Mouse (Mus musculus) cerebellum, postnatal 25 days (tissue): ENCODE data around the gene Rad51c.
A peak's percentile ranks its signal among the peaks of the same experiment; 100 is the strongest.

Experiments
- DNase-seq, 2 experiments: peaks; one replicate each; pipeline ENCODE4 v3.0.0; 2021; ENCODE audit warnings: mixed read lengths in 2 of 2

Rad51c gene

GRCm38 (mm10) chr11:87365120-87365519 lies 39.6 kb downstream of the Rad51c start:
- no peak for DNase-seq

DNA sequence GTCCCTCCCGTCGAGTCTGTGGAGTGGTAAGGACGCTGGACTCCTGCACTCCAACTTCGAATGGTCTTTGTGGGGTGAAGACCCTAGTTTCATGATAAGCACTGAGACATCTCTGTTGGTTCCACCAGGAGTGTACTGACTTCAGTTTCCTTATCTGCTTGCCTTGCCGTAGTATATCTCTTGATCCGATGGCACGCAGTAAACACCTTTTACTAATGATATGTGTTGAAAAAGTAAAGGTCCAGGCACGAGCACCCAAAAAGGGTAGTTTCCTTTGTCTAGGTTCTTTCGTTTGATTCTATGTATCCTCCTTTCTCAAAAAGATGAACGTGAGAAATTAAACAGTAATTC lies 45.5 kb downstream of the Rad51c start:
- DNase-seq = no peak

- peak; percentile 67 to 79 for DNase-seq
Observed at GRCm38 (mm10) chr11:87358331-87359261, 46.2 kb downstream of the Rad51c start, which contains the start of gene Ppm1e. Gene Ppm1e (minus strand): TSS chr11:87359023.

DNA sequence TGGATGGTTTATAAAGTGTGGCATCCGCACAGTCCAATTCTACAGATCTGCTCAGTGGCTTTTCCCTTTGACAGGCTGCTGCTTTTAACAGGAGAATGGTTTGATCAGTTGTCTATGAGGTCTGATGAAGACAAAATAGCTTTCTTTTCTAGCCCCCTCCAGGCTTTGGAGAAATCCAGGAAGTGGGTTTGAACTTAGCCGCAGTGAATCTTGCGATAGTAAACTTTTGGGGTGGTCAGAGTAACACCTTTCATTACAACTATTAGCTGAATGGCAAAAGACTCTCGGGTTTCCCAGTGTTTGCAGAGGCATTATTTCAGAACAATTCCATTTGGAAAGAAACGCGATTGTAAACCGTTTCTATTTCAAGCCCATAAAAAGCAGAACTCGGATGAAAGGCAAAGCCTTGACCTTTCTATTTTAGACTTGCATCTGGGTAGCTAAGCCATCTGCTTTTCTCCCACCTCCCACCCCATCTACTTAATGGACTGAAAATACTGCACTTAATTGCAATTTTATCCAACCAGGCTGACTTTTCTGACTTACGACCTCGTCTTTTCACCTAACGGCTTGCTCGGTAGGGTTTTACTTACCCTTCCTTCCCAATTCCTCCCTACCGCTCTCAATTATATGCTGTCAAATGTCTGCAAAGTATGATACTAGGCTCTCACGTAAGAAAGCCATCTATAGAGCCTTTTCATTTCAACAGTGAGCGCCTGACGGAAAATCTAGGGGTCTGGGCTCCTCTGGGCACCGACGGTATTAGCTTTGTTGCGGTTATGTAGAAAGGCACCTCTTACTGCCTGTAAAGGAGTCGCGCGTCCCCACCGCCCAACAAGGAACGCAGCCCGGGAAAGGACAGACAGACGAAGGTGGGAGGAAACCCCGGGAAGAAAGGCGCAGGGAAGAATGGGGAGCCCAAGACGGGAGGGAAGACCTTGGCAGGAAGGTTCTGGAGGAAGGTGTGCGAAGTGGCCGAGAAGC lies 47.1 kb downstream of the Rad51c start:
- peak; percentile 9 to 20 for DNase-seq

DNA sequence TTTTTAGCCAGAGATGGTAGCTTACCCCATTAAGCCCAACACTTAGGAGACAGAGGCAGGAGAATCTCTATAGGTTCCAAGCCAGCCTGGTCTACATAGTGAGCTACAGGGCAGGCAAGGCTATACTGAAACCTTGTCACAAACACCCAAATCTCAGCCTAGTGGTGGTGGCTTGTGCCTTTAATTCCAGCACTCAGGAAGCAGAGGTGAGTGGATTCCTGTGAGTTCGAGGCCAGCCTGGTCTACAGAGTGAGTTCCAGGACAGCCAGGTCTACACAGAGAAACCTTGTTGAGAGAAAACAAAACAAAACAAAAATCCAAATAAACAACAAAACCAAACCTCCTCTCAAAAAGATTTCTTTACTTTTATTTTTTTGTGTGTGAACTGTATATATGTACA lies 49.9 kb downstream of the Rad51c start:
- no peak for DNase-seq

DNA sequence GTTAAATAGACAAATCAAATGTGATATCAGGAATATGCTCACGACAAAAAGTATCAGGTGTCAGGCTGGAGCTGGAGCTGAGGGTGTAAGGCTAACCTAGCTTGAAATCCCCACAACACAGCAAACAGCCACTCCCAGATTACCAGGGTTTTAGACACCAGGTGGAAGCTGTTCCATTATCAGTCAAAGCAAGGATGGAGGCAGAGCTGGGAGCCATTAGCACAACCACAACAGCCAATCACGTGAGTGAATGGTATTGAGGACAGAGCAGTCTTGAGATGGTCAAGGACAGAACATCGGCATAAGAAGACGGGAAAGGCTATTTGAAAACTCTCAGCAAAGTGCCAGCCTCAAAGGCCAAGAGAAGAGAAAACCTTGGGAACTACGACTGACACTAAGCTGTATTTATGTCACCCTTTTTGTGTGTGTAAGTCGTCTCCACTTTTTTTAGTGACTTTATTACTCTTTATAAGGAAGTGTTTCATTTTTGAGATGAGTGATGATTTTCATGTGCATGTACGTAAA lies 51.0 kb downstream of the Rad51c start:
- no peak for DNase-seq
